Mouse (Mus musculus): Measurements from ENCODE around the gene Nr0b1. TPM values are rescaled to one million over a fixed set of nuclear protein-coding genes. Genes with fewer than 3 reads are reported as not detected.

The Nr0b1 gene
- total RNA-seq (2021) = 10 to 100 TPM in 1 of 2 experiments, 1 to 10 TPM in 1; 6.5 to 28.7 TPM
- long read RNA-seq, experiment 1, transcript Nr0b1-201 (2 exons, 1,808 nt) = major isoform, 89 of 90 reads
- long read RNA-seq, experiment 1, partial matches to known transcripts = 0 of 90 reads
- long read RNA-seq, experiment 1, other reads (novel, unspliced or antisense) = 1 of 90 reads
- long read RNA-seq, experiment 2, partial matches to known transcripts = 0 of 3 reads
- long read RNA-seq, experiment 2, other reads (novel, unspliced or antisense) = 0 of 3 reads

DNA sequence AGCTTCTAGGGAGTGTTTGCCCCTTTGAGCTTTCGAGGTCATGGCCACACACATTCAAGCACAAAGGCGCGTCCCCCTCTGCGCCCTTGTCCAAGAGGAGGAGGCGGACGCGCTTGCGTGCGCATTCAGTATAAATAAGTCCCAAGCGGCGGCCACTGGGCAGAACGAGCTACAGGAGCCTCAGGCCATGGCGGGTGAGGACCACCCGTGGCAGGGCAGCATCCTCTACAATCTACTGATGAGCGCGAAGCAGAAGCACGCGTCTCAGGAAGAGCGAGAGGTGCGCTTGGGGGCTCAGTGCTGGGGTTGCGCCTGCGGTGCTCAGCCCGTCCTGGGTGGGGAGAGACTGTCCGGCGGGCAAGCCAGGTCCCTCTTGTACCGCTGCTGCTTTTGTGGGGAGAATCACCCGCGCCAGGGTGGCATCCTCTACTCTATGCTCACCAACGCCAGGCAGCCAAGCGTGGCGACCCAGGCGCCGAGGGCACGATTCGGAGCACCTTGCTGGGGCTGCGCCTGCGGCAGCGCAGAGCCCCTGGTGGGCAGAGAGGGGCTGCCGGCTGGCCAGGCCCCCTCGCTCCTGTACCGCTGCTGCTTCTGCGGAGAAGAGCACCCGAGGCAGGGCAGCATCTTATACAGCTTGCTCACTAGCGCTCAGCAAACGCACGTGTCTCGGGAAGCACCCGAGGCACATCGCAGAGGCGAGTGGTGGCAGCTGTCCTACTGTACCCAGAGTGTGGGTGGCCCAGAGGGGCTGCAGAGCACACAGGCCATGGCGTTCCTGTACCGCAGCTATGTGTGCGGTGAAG, at the start of gene Nr0b1:
Nr0b1 (plus strand) TSS at position 151 of the 806 bp plus-strand sequence.
- DNase-seq = peak; percentile 7 to 33

DNA sequence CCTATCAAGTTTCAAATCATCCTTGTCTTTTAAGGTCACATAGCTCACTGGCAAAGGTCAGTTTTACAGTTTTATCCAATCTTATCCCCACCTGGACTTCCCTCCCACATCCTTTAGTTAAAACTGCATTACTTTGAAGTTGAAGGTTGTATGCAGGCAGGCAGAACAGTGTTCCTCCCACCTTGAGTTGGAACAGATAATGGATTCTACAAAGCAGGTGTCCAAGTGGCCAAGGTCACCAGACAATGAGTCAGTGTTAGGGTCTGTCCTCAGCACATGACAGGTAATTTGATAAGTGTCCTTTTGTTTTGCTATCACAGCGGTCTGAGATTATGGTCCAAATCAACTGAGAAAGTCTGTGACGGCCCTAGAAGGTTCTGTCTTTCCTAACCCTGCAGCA, 4.3 kb upstream of the Nr0b1 start:
- peak in 1 of 2 experiments; percentile 2 for DNase-seq

GRCm38 (mm10) chrX:86192420-86192994, 943 bp downstream of the Nr0b1 start:
- peak; percentile 28 to 43 for DNase-seq

- no peak for DNase-seq
Measured at GRCm38 (mm10) chrX:86193386-86193785, 1.8 kb downstream of the Nr0b1 start.

DNA sequence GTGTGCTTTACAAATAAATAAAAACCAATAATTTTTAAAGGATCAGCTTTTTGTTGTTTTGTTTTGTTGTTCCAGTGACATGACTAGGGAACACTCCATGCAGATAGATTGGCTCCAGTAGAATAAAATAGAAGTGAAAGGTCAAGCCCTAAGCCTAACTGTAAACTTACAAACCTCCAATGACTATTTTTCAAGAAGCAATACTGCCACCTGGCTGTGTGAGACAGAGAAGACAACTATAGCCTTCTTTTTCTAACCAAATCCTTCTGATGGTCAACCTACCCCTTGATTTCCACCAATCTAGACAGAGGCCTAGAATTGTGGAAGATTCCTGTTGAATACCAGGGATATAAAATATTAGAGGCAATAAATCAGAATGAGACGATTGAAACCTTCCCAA, 45.7 kb downstream of the Nr0b1 start:
- DNase-seq = peak in 1 of 2 experiments; percentile 2

Other genes with a start within 250 kb of the Nr0b1 start
- gene Samt3, start 147.6 kb upstream of the Nr0b1 start, total RNA-seq (2021) = not detected
- not detected for gene Mageb4, start 113.3 kb downstream of the Nr0b1 start, total RNA-seq (2021)